Mouse (Mus musculus) stomach, embryonic 14.5 days (tissue): ENCODE measurements around the gene Gm7138. TPM values are rescaled to one million over a fixed set of nuclear protein-coding genes. Genes with fewer than 3 reads are reported as not detected.
"Not testable (repeated sequence)": the region's sequence is repeated elsewhere in the genome, so short reads cannot be mapped to it uniquely, and the experiment has no call there.

Experiments
- ATAC-seq: fragments of 200-750 bp; cut with Nextera tagmentation; 2 replicates; pipeline ENCODE4 v1.8.0; 2017; ENCODE audit warnings: low read depth, moderate TSS enrichment; ENCODE audit not compliant: insufficient number of reproducible peaks, insufficient read depth, low FRiP score
- H3K27ac ChIP-seq: fragments of 300-500 bp; sonication (generic); 2 replicates; pipeline ENCODE4 v1.5.1; 2014; ENCODE audit warnings: mild to moderate bottlenecking, low read length, moderate library complexity, mixed read lengths
- H3K27me3 ChIP-seq: fragments of 300-500 bp; sonication (generic); 2 replicates; pipeline ENCODE4 v1.6.1; 2014; ENCODE audit warnings: low read length, control low read depth, mixed read lengths; ENCODE audit not compliant: control insufficient read depth, insufficient read depth
- H3K36me3 ChIP-seq: fragments of 300-500 bp; sonication (generic); 2 replicates; pipeline ENCODE4 v1.6.1; 2014; ENCODE audit warnings: mild to moderate bottlenecking, control low read depth, low read length, moderate library complexity, mixed read lengths; ENCODE audit not compliant: control insufficient read depth, insufficient read depth
- H3K4me1 ChIP-seq: fragments of 300-500 bp; sonication (generic); 2 replicates; pipeline ENCODE4 v1.6.1; 2014; ENCODE audit warnings: low read length, control low read depth, mixed read lengths; ENCODE audit not compliant: control insufficient read depth, insufficient read depth
- H3K4me2 ChIP-seq: fragments of 300-500 bp; sonication (generic); replicated peaks from 2 replicates; pipeline ENCODE4 v1.6.1; 2014; ENCODE audit warnings: low read depth, low read length, control low read depth
- H3K4me3 ChIP-seq: fragments of 300-500 bp; sonication (generic); 2 replicates; pipeline ENCODE4 v1.5.1; 2014; ENCODE audit warnings: low read depth, low read length, control low read depth
- H3K9ac ChIP-seq: fragments of 300-500 bp; sonication (generic); replicated peaks from 2 replicates; pipeline ENCODE4 v1.6.1; 2014; ENCODE audit warnings: low read depth, mild to moderate bottlenecking, control low read depth, low read length, moderate library complexity, mixed read lengths
- H3K9me3 ChIP-seq: fragments of 300-500 bp; sonication (generic); 2 replicates; pipeline ENCODE4 v1.6.1; 2016; ENCODE audit warnings: low read depth, low read length, control low read depth; ENCODE audit not compliant: control insufficient read depth
- WGBS: fragments of 180-500 bp; shearing (Covaris S2); extraction: QIAGEN DNeasy Blood & Tissue Kit; methylation state at CpG from one replicate; pipeline ENCODE4 v1.1.7; 2014; 5-methylcytosine and 5-hydroxymethylcytosine counted together
- polyA plus RNA-seq: library from polyadenylated mRNA; unstranded; fragments of >200 nt; fragmentation: Nextera tagmentation; extraction: Ambion mirVana; gene quantifications from 2 replicates; pipeline ENCODE4 v1.2.1, GENCODE M21; 2014

Gm7138 gene
- polyA plus RNA-seq, 1 experiment from 2014 or later = not detected

- not testable (repeated sequence) for H3K27ac ChIP-seq, H3K9me3 ChIP-seq, ATAC-seq, H3K27me3 ChIP-seq, H3K4me2 ChIP-seq, H3K9ac ChIP-seq, H3K36me3 ChIP-seq, H3K4me1 ChIP-seq, H3K4me3 ChIP-seq
- WGBS = 32% methylated on average over 3 of the region's 3 CpGs
Observed at GRCm38 (mm10) chr10:77798164-77798920, 21.6 kb upstream of the Gm7138 start.

GRCm38 (mm10) chr10:77797677-77798076 is 20.9 kb upstream of the Gm7138 start:
- H3K4me2 ChIP-seq = no peak overlapping the region
- no peaks in the 10 kb centered on the region for H3K9me3 ChIP-seq
- no peaks in the 10 kb centered on the region for H3K36me3 ChIP-seq
- WGBS = 21% methylated on average over 3 of the region's 3 CpGs
- no peak overlapping the region for H3K4me3 ChIP-seq
- ATAC-seq = no peak
- no peak overlapping the region for H3K27ac ChIP-seq
- no peak overlapping the region for H3K9ac ChIP-seq
- H3K27me3 ChIP-seq = no peaks in the 10 kb centered on the region
- H3K4me1 ChIP-seq = no peaks in the 10 kb centered on the region

- H3K4me3 ChIP-seq = no peak within 1 kb of the TSS
- H3K9ac ChIP-seq = no peak within 1 kb of the TSS
- no peaks in the 10 kb centered on the region for H3K27me3 ChIP-seq
- H3K9me3 ChIP-seq = no peaks in the 10 kb centered on the region
- no peak within 1 kb of the TSS for H3K27ac ChIP-seq
- no peak within 1 kb of the TSS for H3K4me2 ChIP-seq
- no peaks in the 10 kb centered on the region for H3K4me1 ChIP-seq
- WGBS = 63% methylated on average over 2 of the region's 2 CpGs
- no peaks in the 10 kb centered on the region for H3K36me3 ChIP-seq
- no peak for ATAC-seq
Observed at GRCm38 (mm10) chr10:77794976-77795375, 18.2 kb upstream of the Gm7138 start, which contains the start of gene Gm9639. TSS of gene Gm9639 (minus strand) at chr10:77795076.

GRCm38 (mm10) chr10:77788621-77789020 is 11.9 kb upstream of the Gm7138 start:
- no peaks in the 10 kb centered on the region for H3K9me3 ChIP-seq
- 87% methylated on average over 2 of the region's 2 CpGs for WGBS
- no peaks in the 10 kb centered on the region for H3K36me3 ChIP-seq
- ATAC-seq = no peak
- H3K9ac ChIP-seq = no peak overlapping the region
- H3K4me3 ChIP-seq = no peak overlapping the region
- no peak overlapping the region for H3K27ac ChIP-seq
- H3K27me3 ChIP-seq = no peaks in the 10 kb centered on the region
- no peaks in the 10 kb centered on the region for H3K4me1 ChIP-seq
- H3K4me2 ChIP-seq = no peak overlapping the region

GRCm38 (mm10) chr10:77787876-77788275 is 11.1 kb upstream of the Gm7138 start, which contains the start of gene Gm7137:
TSS of gene Gm7137 (minus strand) at chr10:77788200.
- H3K36me3 ChIP-seq, H3K9me3 ChIP-seq, H3K4me2 ChIP-seq, H3K9ac ChIP-seq, H3K4me1 ChIP-seq, ATAC-seq, H3K27me3 ChIP-seq, H3K27ac ChIP-seq, H3K4me3 ChIP-seq: not testable (repeated sequence)
- 71% methylated on average over 1 of the region's 1 CpGs for WGBS

GRCm38 (mm10) chr10:77783396-77783795 is 6.7 kb upstream of the Gm7138 start:
- not testable (repeated sequence) for H3K4me3 ChIP-seq, H3K27me3 ChIP-seq, ATAC-seq, H3K27ac ChIP-seq, H3K4me2 ChIP-seq, H3K9me3 ChIP-seq, H3K4me1 ChIP-seq, H3K9ac ChIP-seq, H3K36me3 ChIP-seq
- WGBS = 88% methylated on average over 1 of the region's 3 CpGs

- not testable (repeated sequence) for H3K36me3 ChIP-seq, H3K27ac ChIP-seq, H3K9ac ChIP-seq, H3K4me1 ChIP-seq, H3K27me3 ChIP-seq, H3K9me3 ChIP-seq, H3K4me2 ChIP-seq, H3K4me3 ChIP-seq, ATAC-seq
- WGBS = no CpG with 5 or more reads among the region's 1 CpGs
Observed at GRCm38 (mm10) chr10:77782442-77782841, 5.7 kb upstream of the Gm7138 start, which contains the start of gene Gm3250. TSS of gene Gm3250 (minus strand) at chr10:77782542.

GRCm38 (mm10) chr10:77772142-77772541 is 4.6 kb downstream of the Gm7138 start:
- ATAC-seq = not testable (repeated sequence)
- WGBS = 91% methylated on average over 1 of the region's 3 CpGs

GRCm38 (mm10) chr10:77771225-77771624 is 5.5 kb downstream of the Gm7138 start, which contains the start of gene Gm3238:
TSS of gene Gm3238 (minus strand) at chr10:77771325.
- ATAC-seq, H3K4me2 ChIP-seq, H3K36me3 ChIP-seq, H3K27me3 ChIP-seq, H3K4me3 ChIP-seq, H3K9ac ChIP-seq, H3K4me1 ChIP-seq, H3K27ac ChIP-seq, H3K9me3 ChIP-seq: not testable (repeated sequence)
- 57% methylated on average over 1 of the region's 1 CpGs for WGBS

More at GRCm38 (mm10) chr10:77772142-77772541, 4.6 kb downstream of the Gm7138 start:
- H3K9me3 ChIP-seq, H3K27me3 ChIP-seq, H3K27ac ChIP-seq, H3K9ac ChIP-seq, H3K36me3 ChIP-seq, H3K4me2 ChIP-seq, H3K4me3 ChIP-seq, H3K4me1 ChIP-seq: not testable (repeated sequence)
